Mouse (Mus musculus) embryonic facial prominence, embryonic 13.5 days (tissue): ENCODE results near the gene Tctn1. TPM values are rescaled to one million over a fixed set of nuclear protein-coding genes. Genes with fewer than 3 reads are reported as not detected.

Source experiments
- ATAC-seq: fragments of 200-750 bp; cut with Nextera tagmentation; 2 replicates; pipeline ENCODE4 v1.8.0; 2017; ENCODE audit warnings: low read depth; ENCODE audit not compliant: insufficient number of reproducible peaks, insufficient read depth, low FRiP score, low TSS enrichment
- H3K27ac ChIP-seq: fragments of 300-500 bp; sonication (generic); 2 replicates; pipeline ENCODE4 v1.5.1; 2015; ENCODE audit warnings: moderate library complexity, mild to moderate bottlenecking, inconsistent platforms
- H3K27me3 ChIP-seq: fragments of 300-500 bp; sonication (generic); 2 replicates; pipeline ENCODE4 v1.6.1; 2015; ENCODE audit warnings: mild to moderate bottlenecking, inconsistent platforms
- H3K36me3 ChIP-seq: fragments of 300-500 bp; sonication (generic); 2 replicates; pipeline ENCODE4 v1.6.1; 2015; ENCODE audit warnings: mild to moderate bottlenecking, inconsistent platforms
- H3K4me1 ChIP-seq: fragments of 300-500 bp; sonication (generic); 2 replicates; pipeline ENCODE4 v1.6.1; 2015; ENCODE audit warnings: inconsistent platforms
- H3K4me2 ChIP-seq: fragments of 300-500 bp; sonication (generic); 2 replicates; pipeline ENCODE4 v1.6.1; 2015; ENCODE audit warnings: moderate library complexity, mild to moderate bottlenecking, inconsistent platforms
- H3K4me3 ChIP-seq: fragments of 300-500 bp; sonication (generic); 2 replicates; pipeline ENCODE4 v1.5.1; 2015; ENCODE audit warnings: mild to moderate bottlenecking, inconsistent platforms
- H3K9ac ChIP-seq: fragments of 300-500 bp; sonication (generic); 2 replicates; pipeline ENCODE4 v1.6.1; 2015; ENCODE audit warnings: mild to moderate bottlenecking, inconsistent platforms
- H3K9me3 ChIP-seq: fragments of 300-500 bp; sonication (generic); 2 replicates; pipeline ENCODE4 v1.6.1; 2016; ENCODE audit warnings: inconsistent platforms
- WGBS: fragments of 180-500 bp; shearing (Covaris S2); methylation state at CpG from one replicate; pipeline ENCODE4 v1.1.7; 2015; ENCODE audit warnings: mixed read lengths; 5-methylcytosine and 5-hydroxymethylcytosine counted together
- polyA plus RNA-seq: library from polyadenylated mRNA; unstranded; fragments of >200 nt; fragmentation: Nextera tagmentation; extraction: Ambion mirVana; gene quantifications from 2 replicates; pipeline ENCODE4 v1.2.1, GENCODE M21; 2015

Tctn1 gene
- polyA plus RNA-seq, 1 experiment from 2014 or later = 5.0 TPM

GRCm38 (mm10) chr5:122212125-122212524, 52.1 kb downstream of the Tctn1 start:
- Histone ChIP-seq H3K4me1 (peaks cover 20% of the 10 kb centered on the region), H3K4me3 (no peak overlapping the region), H3K27ac (no peak overlapping the region), H3K36me3 (0 out of 2 replicates have a peak, but pooled peaks cover 4% of the 10 kb centered on the region), H3K9ac (no peak overlapping the region), H3K27me3 (no peaks in the 10 kb centered on the region), H3K4me2 (no peak overlapping the region), H3K9me3 (no peaks in the 10 kb centered on the region)
- ATAC-seq = no peak
- WGBS = 91% methylated on average over 8 of the region's 8 CpGs

- Histone ChIP-seq H3K9ac (no peak overlapping the region), H3K4me1 (peaks cover 20% of the 10 kb centered on the region), H3K27me3 (no peaks in the 10 kb centered on the region), H3K9me3 (no peaks in the 10 kb centered on the region), H3K4me2 (no peak overlapping the region), H3K36me3 (no peaks in the 10 kb centered on the region), H3K27ac (no peak overlapping the region), H3K4me3 (no peak overlapping the region)
- WGBS = 92% methylated on average over 8 of the region's 8 CpGs
- ATAC-seq = no peak
Observed at GRCm38 (mm10) chr5:122210890-122211289, 53.4 kb downstream of the Tctn1 start.

GRCm38 (mm10) chr5:122209591-122210368, 54.5 kb downstream of the Tctn1 start:
- Histone ChIP-seq H3K27me3 (no peaks in the 10 kb centered on the region), H3K9me3 (no peaks in the 10 kb centered on the region), H3K4me2 (peak overlapping the region; percentile 68), H3K27ac (peak overlapping the region; percentile 34; the same call in 1 of the 2 replicates), H3K4me1 (peaks cover 20% of the 10 kb centered on the region), H3K36me3 (no peaks in the 10 kb centered on the region), H3K4me3 (peak overlapping the region; percentile 45), H3K9ac (peak overlapping the region; percentile 73)
- 2% methylated on average over 21 of the region's 21 CpGs for WGBS
- ATAC-seq = peak; percentile 54

- no peak overlapping the region for H3K4me3 ChIP-seq
- ATAC-seq = no peak
- H3K36me3 ChIP-seq = no peaks in the 10 kb centered on the region
- H3K27ac ChIP-seq = no peak overlapping the region
- H3K4me2 ChIP-seq = peak overlapping the region; percentile 68
- 0 out of 2 replicates have a peak overlapping the region, but pooled peaks have one; percentile 17 for H3K9ac ChIP-seq
- no peaks in the 10 kb centered on the region for H3K9me3 ChIP-seq
- H3K27me3 ChIP-seq = no peaks in the 10 kb centered on the region
- 26% methylated on average over 6 of the region's 6 CpGs for WGBS
- peaks cover 20% of the 10 kb centered on the region for H3K4me1 ChIP-seq
Observed at GRCm38 (mm10) chr5:122208909-122209308, 55.4 kb downstream of the Tctn1 start.

- Histone ChIP-seq H3K9ac (no peak within 1 kb of the TSS), H3K27ac (no peak within 1 kb of the TSS), H3K4me2 (no peak within 1 kb of the TSS), H3K36me3 (no peaks in the 10 kb centered on the region), H3K4me3 (no peak within 1 kb of the TSS), H3K27me3 (no peaks in the 10 kb centered on the region), H3K9me3 (no peaks in the 10 kb centered on the region), H3K4me1 (peaks cover 20% of the 10 kb centered on the region)
- 79% methylated on average over 4 of the region's 4 CpGs for WGBS
- no peak for ATAC-seq
Observed at GRCm38 (mm10) chr5:122206475-122206874, 57.8 kb downstream of the Tctn1 start, which contains the start of gene Hvcn1. Gene Hvcn1 (plus strand): TSS chr5:122206804.

GRCm38 (mm10) chr5:122204180-122204579, 60.1 kb downstream of the Tctn1 start:
- Histone ChIP-seq H3K27me3 (no peaks in the 10 kb centered on the region), H3K9ac (no peak overlapping the region), H3K27ac (no peak overlapping the region), H3K4me2 (no peak overlapping the region), H3K4me1 (peaks cover 5% of the 10 kb centered on the region), H3K9me3 (no peaks in the 10 kb centered on the region), H3K4me3 (no peak overlapping the region), H3K36me3 (no peaks in the 10 kb centered on the region)
- 68% methylated on average over 2 of the region's 2 CpGs for WGBS
- no peak for ATAC-seq

GRCm38 (mm10) chr5:122201904-122202303, 62.4 kb downstream of the Tctn1 start:
- no peak overlapping the region for H3K9ac ChIP-seq

GRCm38 (mm10) chr5:122200872-122201271, 63.4 kb downstream of the Tctn1 start:
- Histone ChIP-seq H3K4me2 (no peak overlapping the region), H3K4me1 (no peaks in the 10 kb centered on the region), H3K9me3 (no peaks in the 10 kb centered on the region), H3K27me3 (no peaks in the 10 kb centered on the region), H3K27ac (no peak overlapping the region), H3K36me3 (no peaks in the 10 kb centered on the region), H3K9ac (no peak overlapping the region), H3K4me3 (no peak overlapping the region)
- WGBS = 90% methylated on average over 4 of the region's 4 CpGs
- ATAC-seq = no peak

More at GRCm38 (mm10) chr5:122201904-122202303, 62.4 kb downstream of the Tctn1 start:
- H3K27me3 ChIP-seq = no peaks in the 10 kb centered on the region
- no peaks in the 10 kb centered on the region for H3K36me3 ChIP-seq
- no peaks in the 10 kb centered on the region for H3K4me1 ChIP-seq
- 77% methylated on average over 6 of the region's 6 CpGs for WGBS
- ATAC-seq = no peak
- no peak overlapping the region for H3K4me2 ChIP-seq
- no peak overlapping the region for H3K27ac ChIP-seq
- no peak overlapping the region for H3K4me3 ChIP-seq
- H3K9me3 ChIP-seq = no peaks in the 10 kb centered on the region

GRCm38 (mm10) chr5:122192347-122192746, 71.9 kb downstream of the Tctn1 start:
- no peaks in the 10 kb centered on the region for H3K36me3 ChIP-seq
- no peak overlapping the region for H3K4me3 ChIP-seq
- H3K27ac ChIP-seq = no peak overlapping the region
- H3K27me3 ChIP-seq = no peaks in the 10 kb centered on the region
- WGBS = 49% methylated on average over 3 of the region's 4 CpGs
- H3K4me2 ChIP-seq = no peak overlapping the region
- H3K4me1 ChIP-seq = no peaks in the 10 kb centered on the region
- no peak for ATAC-seq
- H3K9me3 ChIP-seq = no peaks in the 10 kb centered on the region
- no peak overlapping the region for H3K9ac ChIP-seq

GRCm38 (mm10) chr5:122191269-122192063, 72.8 kb downstream of the Tctn1 start:
- WGBS = 77% methylated on average over 12 of the region's 12 CpGs
- no peak for ATAC-seq

GRCm38 (mm10) chr5:122190465-122190864, 73.8 kb downstream of the Tctn1 start:
- no peaks in the 10 kb centered on the region for H3K27me3 ChIP-seq

More at GRCm38 (mm10) chr5:122191269-122192063, 72.8 kb downstream of the Tctn1 start:
- no peak overlapping the region for H3K27ac ChIP-seq
- no peak overlapping the region for H3K9ac ChIP-seq
- no peaks in the 10 kb centered on the region for H3K9me3 ChIP-seq
- no peaks in the 10 kb centered on the region for H3K4me1 ChIP-seq
- H3K4me3 ChIP-seq = no peak overlapping the region
- H3K27me3 ChIP-seq = no peaks in the 10 kb centered on the region
- H3K4me2 ChIP-seq = no peak overlapping the region
- H3K36me3 ChIP-seq = no peaks in the 10 kb centered on the region

More at GRCm38 (mm10) chr5:122190465-122190864, 73.8 kb downstream of the Tctn1 start:
- H3K4me1 ChIP-seq = no peaks in the 10 kb centered on the region
- no peak overlapping the region for H3K4me3 ChIP-seq
- 58% methylated on average over 7 of the region's 7 CpGs for WGBS
- no peaks in the 10 kb centered on the region for H3K9me3 ChIP-seq
- no peak overlapping the region for H3K4me2 ChIP-seq
- H3K27ac ChIP-seq = no peak overlapping the region
- H3K36me3 ChIP-seq = no peaks in the 10 kb centered on the region
- no peak overlapping the region for H3K9ac ChIP-seq
- ATAC-seq = no peak
